Mouse (Mus musculus) midbrain, embryonic 14.5 days (tissue): ENCODE measurements at regions not wholly inside any gene's neighbourhood (a gene's known extent, or its start where the extent isn't known, plus 50 kb on each side); places are given as distances from the start of the nearest gene placed in this dataset.

Experiments used
- ATAC-seq: fragments of 200-750 bp; cut with Nextera tagmentation; 2 replicates; pipeline ENCODE4 v1.8.0; 2017; ENCODE audit warnings: moderate number of reproducible peaks, moderate library complexity; ENCODE audit not compliant: low FRiP score, low TSS enrichment
- DNase-seq: peaks from one replicate; pipeline ENCODE4 v3.0.0-alpha.2; 2015
- H3K27ac ChIP-seq: fragments of 300-500 bp; sonication (generic); replicated peaks from 2 replicates; pipeline ENCODE4 v1.5.1; 2014; ENCODE audit warnings: mild to moderate bottlenecking, low read depth, low read length, moderate library complexity
- H3K27me3 ChIP-seq: fragments of 300-500 bp; sonication (generic); 2 replicates; pipeline ENCODE4 v1.6.1; 2014; ENCODE audit warnings: low read length, control low read depth, mixed read lengths; ENCODE audit not compliant: control insufficient read depth, insufficient read depth
- H3K36me3 ChIP-seq: fragments of 300-500 bp; sonication (generic); 2 replicates; pipeline ENCODE4 v1.6.1; 2014; ENCODE audit warnings: low read length, control low read depth; ENCODE audit not compliant: control insufficient read depth, insufficient read depth
- H3K4me1 ChIP-seq: fragments of 300-500 bp; sonication (generic); 2 replicates; pipeline ENCODE4 v1.6.1; 2014; ENCODE audit warnings: mild to moderate bottlenecking, antibody characterized with exemption, low read length, control low read depth; ENCODE audit not compliant: control insufficient read depth, insufficient read depth
- H3K4me2 ChIP-seq: fragments of 300-500 bp; sonication (generic); 2 replicates; pipeline ENCODE4 v1.6.1; 2014; ENCODE audit warnings: mild to moderate bottlenecking, low read length, moderate library complexity
- H3K4me3 ChIP-seq: fragments of 300-500 bp; sonication (generic); replicated peaks from 2 replicates; pipeline ENCODE4 v1.5.1; 2014; ENCODE audit warnings: low read depth, low read length
- H3K9ac ChIP-seq: fragments of 300-500 bp; sonication (generic); replicated peaks from 2 replicates; pipeline ENCODE4 v1.6.1; 2014; ENCODE audit warnings: mild to moderate bottlenecking, low read length, moderate library complexity
- H3K9me3 ChIP-seq: fragments of 300-500 bp; sonication (generic); 2 replicates; pipeline ENCODE4 v1.6.1; 2016; ENCODE audit warnings: low read length, control low read depth, mixed read lengths; ENCODE audit not compliant: control insufficient read depth
- WGBS: fragments of 180-500 bp; shearing (Covaris S2); extraction: QIAGEN DNeasy Blood & Tissue Kit; methylation state at CpG from one replicate; pipeline ENCODE4 v1.1.7; 2014; 5-methylcytosine and 5-hydroxymethylcytosine counted together

- Histone ChIP-seq H3K4me1 (no peaks in the 10 kb centered on the region), H3K9me3 (no peaks in the 10 kb centered on the region), H3K27me3 (peaks cover under 1% of the 10 kb centered on the region; the same call in 1 of the 2 replicates), H3K4me2 (no peak overlapping the region), H3K27ac (no peak overlapping the region), H3K36me3 (no peaks in the 10 kb centered on the region), H3K4me3 (no peak overlapping the region), H3K9ac (no peak overlapping the region)
- DNase-seq, result no peak
- WGBS, result 88% methylated on average over 14 of the region's 14 CpGs
- ATAC-seq, result no peak
Observed at GRCm38 (mm10) chr13:55991216-55991615, 144.9 kb downstream of the H2afy start.

GRCm38 (mm10) chr13:55990186-55990585 is 146.0 kb downstream of the H2afy start:
- no peak overlapping the region for H3K4me2 ChIP-seq
- H3K4me3 ChIP-seq, result no peak overlapping the region
- H3K36me3 ChIP-seq, result no peaks in the 10 kb centered on the region
- peaks cover 3% of the 10 kb centered on the region; the same call in 1 of the 2 replicates for H3K27me3 ChIP-seq
- DNase-seq (no peak), ATAC-seq (no peak)
- H3K9ac ChIP-seq, result no peak overlapping the region
- no peaks in the 10 kb centered on the region for H3K4me1 ChIP-seq
- H3K9me3 ChIP-seq, result no peaks in the 10 kb centered on the region
- WGBS, result 83% methylated on average over 6 of the region's 6 CpGs
- no peak overlapping the region for H3K27ac ChIP-seq

- Histone ChIP-seq H3K27ac (no peak overlapping the region), H3K4me3 (no peak overlapping the region), H3K27me3 (peaks cover 6% of the 10 kb centered on the region; the same call in 1 of the 2 replicates), H3K9ac (no peak overlapping the region), H3K4me1 (no peaks in the 10 kb centered on the region), H3K36me3 (no peaks in the 10 kb centered on the region), H3K9me3 (no peaks in the 10 kb centered on the region), H3K4me2 (no peak overlapping the region)
- DNase-seq (no peak), ATAC-seq (no peak)
- 51% methylated on average over 7 of the region's 7 CpGs for WGBS
Observed at GRCm38 (mm10) chr13:55989401-55989800, 146.8 kb downstream of the H2afy start.

GRCm38 (mm10) chr13:55985396-55985795 is 149.4 kb upstream of the Pitx1 start:
- 4% methylated on average over 10 of the region's 10 CpGs for WGBS
- no peak overlapping the region for H3K4me3 ChIP-seq
- ATAC-seq (no peak), DNase-seq (peak; percentile 67)
- no peak overlapping the region for H3K27ac ChIP-seq
- 0 out of 2 replicates have a peak overlapping the region, but pooled peaks have one; percentile 0 for H3K4me2 ChIP-seq
- peaks cover 12% of the 10 kb centered on the region; the same call in 1 of the 2 replicates for H3K4me1 ChIP-seq
- peaks cover 6% of the 10 kb centered on the region; the same call in 1 of the 2 replicates for H3K27me3 ChIP-seq
- H3K9ac ChIP-seq, result no peak overlapping the region
- H3K9me3 ChIP-seq, result no peaks in the 10 kb centered on the region
- no peaks in the 10 kb centered on the region for H3K36me3 ChIP-seq

- H3K4me2 ChIP-seq, result no peak overlapping the region
- no peak overlapping the region for H3K27ac ChIP-seq
- H3K4me3 ChIP-seq, result no peak overlapping the region
- peaks cover 12% of the 10 kb centered on the region; the same call in 1 of the 2 replicates for H3K4me1 ChIP-seq
- peaks cover 6% of the 10 kb centered on the region; the same call in 1 of the 2 replicates for H3K27me3 ChIP-seq
- DNase-seq (no peak), ATAC-seq (no peak)
- WGBS, result 20% methylated on average over 6 of the region's 6 CpGs
- no peaks in the 10 kb centered on the region for H3K9me3 ChIP-seq
- no peak overlapping the region for H3K9ac ChIP-seq
- no peaks in the 10 kb centered on the region for H3K36me3 ChIP-seq
Observed at GRCm38 (mm10) chr13:55984772-55985171, 148.8 kb upstream of the Pitx1 start.

GRCm38 (mm10) chr13:55983851-55984250 is 147.9 kb upstream of the Pitx1 start:
- Histone ChIP-seq H3K27ac (no peak overlapping the region), H3K4me1 (peaks cover 12% of the 10 kb centered on the region; the same call in 1 of the 2 replicates), H3K27me3 (peaks cover 6% of the 10 kb centered on the region; the same call in 1 of the 2 replicates), H3K4me3 (no peak overlapping the region), H3K9me3 (no peaks in the 10 kb centered on the region), H3K36me3 (no peaks in the 10 kb centered on the region), H3K9ac (no peak overlapping the region), H3K4me2 (no peak overlapping the region)
- DNase-seq, result peak; percentile 29
- WGBS, result 43% methylated on average over 9 of the region's 9 CpGs
- no peak for ATAC-seq

- H3K36me3 ChIP-seq, result no peaks in the 10 kb centered on the region
- 42% methylated on average over 6 of the region's 6 CpGs for whole genome bisulfite sequencing
- ATAC-seq, result no peak
- H3K4me2 ChIP-seq, result no peak overlapping the region
- H3K9me3 ChIP-seq, result no peaks in the 10 kb centered on the region
- H3K4me3 ChIP-seq, result no peak overlapping the region
- no peak for DNase-seq
- no peak overlapping the region for H3K27ac ChIP-seq
- peaks cover 4% of the 10 kb centered on the region; the same call in 1 of the 2 replicates for H3K27me3 ChIP-seq
- H3K4me1 ChIP-seq, result peaks cover 12% of the 10 kb centered on the region; the same call in 1 of the 2 replicates
- H3K9ac ChIP-seq, result no peak overlapping the region
Observed at GRCm38 (mm10) chr13:55981041-55981440, 145.0 kb upstream of the Pitx1 start.

GRCm38 (mm10) chr13:55977902-55978301 is 141.9 kb upstream of the Pitx1 start:
- H3K36me3 ChIP-seq, result no peaks in the 10 kb centered on the region
- no peak overlapping the region for H3K4me3 ChIP-seq
- no peak for DNase-seq
- no peaks in the 10 kb centered on the region for H3K27me3 ChIP-seq
- no peak overlapping the region for H3K27ac ChIP-seq
- no peaks in the 10 kb centered on the region for H3K9me3 ChIP-seq
- H3K4me1 ChIP-seq, result 0 out of 2 replicates have a peak, but pooled peaks cover 4% of the 10 kb centered on the region
- H3K9ac ChIP-seq, result no peak overlapping the region
- no peak overlapping the region for H3K4me2 ChIP-seq
- WGBS, result 84% methylated on average over 3 of the region's 3 CpGs
- ATAC-seq, result no peak

- no peaks in the 10 kb centered on the region for H3K9me3 ChIP-seq
- DNase-seq, result peak; percentile 34
- no peaks in the 10 kb centered on the region for H3K4me1 ChIP-seq
- no peak overlapping the region for H3K4me3 ChIP-seq
- no peaks in the 10 kb centered on the region for H3K36me3 ChIP-seq
- no peak for ATAC-seq
- WGBS, result 52% methylated on average over 10 of the region's 10 CpGs
- H3K27me3 ChIP-seq, result no peaks in the 10 kb centered on the region
- peak overlapping the region; percentile 38 for H3K27ac ChIP-seq
- H3K9ac ChIP-seq, result no peak overlapping the region
- H3K4me2 ChIP-seq, result no peak overlapping the region
Observed at GRCm38 (mm10) chr13:55976911-55977381, 141.0 kb upstream of the Pitx1 start.
